Mouse (Mus musculus): ENCODE data around the gene Ifi208. TPM values are rescaled to one million over a fixed set of nuclear protein-coding genes. Genes with fewer than 3 reads are reported as not detected.
"Not testable (repeated sequence)": the region's sequence is repeated elsewhere in the genome, so short reads cannot be mapped to it uniquely, and the experiment has no call there.

Ifi208 gene
- polyA plus RNA-seq (2015; fragmentation: Nextera tagmentation; extraction: Ambion mirVana), result 0.09 TPM in 1 of 2 replicates, not detected in the other

DNA sequence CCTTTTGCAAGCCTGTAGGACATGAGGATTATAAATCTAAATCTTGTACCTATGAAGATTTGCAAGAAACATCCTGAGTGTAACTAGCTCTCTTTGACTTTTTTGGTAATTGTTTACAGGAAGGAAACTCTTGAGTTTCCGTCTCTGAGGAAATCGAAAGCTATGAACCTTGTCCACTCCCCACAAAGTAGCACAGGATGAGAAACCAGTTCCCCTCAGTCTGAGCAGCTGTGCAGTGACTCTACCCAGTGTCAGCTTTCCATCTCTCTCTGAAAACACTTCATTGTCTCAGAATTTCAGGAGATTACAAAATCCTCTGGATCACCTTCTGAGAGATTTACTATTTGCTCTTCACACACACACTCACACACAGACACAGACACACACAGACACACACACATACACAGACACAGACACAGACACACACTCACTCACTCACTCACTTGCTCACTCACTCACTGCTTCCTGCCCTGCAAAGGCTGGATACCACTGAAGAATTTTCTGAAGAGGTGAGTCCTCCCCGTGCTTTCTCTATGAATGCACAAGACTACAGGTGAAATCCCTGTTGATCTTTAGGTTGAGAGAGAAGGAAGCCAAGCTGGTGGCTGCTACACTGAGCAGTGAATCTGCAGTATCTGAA is at the start of gene Ifi208:
Gene Ifi208, plus strand, starts transcription at position 218 of the 640 bp plus-strand sequence.
- H3K4me1 ChIP-seq; H3K36me3 ChIP-seq; H3K4me2 ChIP-seq; H3K9me3 ChIP-seq; H3K27me3 ChIP-seq; H3K9ac ChIP-seq; H3K27ac ChIP-seq; H3K4me3 ChIP-seq; ATAC-seq (ENCODE audit: borderline replicate concordance, extremely low read depth, low FRiP score, low TSS enrichment): not testable (repeated sequence)
- 23% methylated on average over 3 of the region's 3 CpGs for WGBS

GRCm38 (mm10) chr1:173624052-173624451 is 49.4 kb upstream of the Ifi208 start:
- Histone ChIP-seq H3K4me3 (no peak overlapping the region), H3K36me3 (no peaks in the 10 kb centered on the region), H3K27ac (no peak overlapping the region), H3K9ac (no peak overlapping the region), H3K27me3 (no peaks in the 10 kb centered on the region), H3K4me2 (no peak overlapping the region), H3K9me3 (no peaks in the 10 kb centered on the region), H3K4me1 (no peaks in the 10 kb centered on the region)
- WGBS, result 88% methylated on average over 2 of the region's 2 CpGs
- no peak for ATAC-seq (ENCODE audit: borderline replicate concordance, extremely low read depth, low FRiP score, low TSS enrichment)

GRCm38 (mm10) chr1:173626686-173627085 is 46.8 kb upstream of the Ifi208 start:
- Histone ChIP-seq H3K4me1 (no peaks in the 10 kb centered on the region), H3K4me3 (no peak overlapping the region)
- 64% methylated on average over 2 of the region's 2 CpGs for WGBS

DNA sequence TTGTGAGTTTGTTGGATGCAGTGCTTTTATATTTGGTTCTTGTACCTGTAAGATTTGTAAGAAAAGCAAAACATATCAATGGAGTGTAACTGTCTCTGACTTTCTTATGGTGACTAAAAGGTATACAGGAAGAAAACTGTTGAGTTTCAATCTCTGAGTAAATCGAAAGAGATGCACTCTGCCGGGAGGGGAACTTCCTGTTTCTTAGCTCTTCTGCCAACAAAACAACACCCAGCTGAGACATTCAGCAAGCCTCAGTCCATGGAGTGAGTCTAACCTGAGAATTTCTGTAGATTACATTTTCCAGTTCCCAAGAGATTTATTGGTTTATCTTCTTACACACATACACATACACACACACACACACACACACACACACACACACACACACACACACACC is 42.9 kb upstream of the Ifi208 start, which contains the start of gene Ifi209:
Gene Ifi209, plus strand, starts transcription at position 296 of the 400 bp plus-strand sequence.
- not testable (repeated sequence) for H3K4me1 ChIP-seq; ATAC-seq (ENCODE audit: borderline replicate concordance, extremely low read depth, low FRiP score, low TSS enrichment); H3K4me3 ChIP-seq; H3K27me3 ChIP-seq; H3K36me3 ChIP-seq; H3K4me2 ChIP-seq; H3K27ac ChIP-seq; H3K9ac ChIP-seq; H3K9me3 ChIP-seq
- 71% methylated on average over 2 of the region's 2 CpGs for WGBS

More at GRCm38 (mm10) chr1:173626686-173627085, 46.8 kb upstream of the Ifi208 start:
- Histone ChIP-seq H3K27me3 (no peaks in the 10 kb centered on the region), H3K9me3 (no peaks in the 10 kb centered on the region), H3K36me3 (no peaks in the 10 kb centered on the region), H3K27ac (no peak overlapping the region), H3K4me2 (no peak overlapping the region), H3K9ac (no peak overlapping the region)
- ATAC-seq (ENCODE audit: borderline replicate concordance, extremely low read depth, low FRiP score, low TSS enrichment), result no peak

DNA sequence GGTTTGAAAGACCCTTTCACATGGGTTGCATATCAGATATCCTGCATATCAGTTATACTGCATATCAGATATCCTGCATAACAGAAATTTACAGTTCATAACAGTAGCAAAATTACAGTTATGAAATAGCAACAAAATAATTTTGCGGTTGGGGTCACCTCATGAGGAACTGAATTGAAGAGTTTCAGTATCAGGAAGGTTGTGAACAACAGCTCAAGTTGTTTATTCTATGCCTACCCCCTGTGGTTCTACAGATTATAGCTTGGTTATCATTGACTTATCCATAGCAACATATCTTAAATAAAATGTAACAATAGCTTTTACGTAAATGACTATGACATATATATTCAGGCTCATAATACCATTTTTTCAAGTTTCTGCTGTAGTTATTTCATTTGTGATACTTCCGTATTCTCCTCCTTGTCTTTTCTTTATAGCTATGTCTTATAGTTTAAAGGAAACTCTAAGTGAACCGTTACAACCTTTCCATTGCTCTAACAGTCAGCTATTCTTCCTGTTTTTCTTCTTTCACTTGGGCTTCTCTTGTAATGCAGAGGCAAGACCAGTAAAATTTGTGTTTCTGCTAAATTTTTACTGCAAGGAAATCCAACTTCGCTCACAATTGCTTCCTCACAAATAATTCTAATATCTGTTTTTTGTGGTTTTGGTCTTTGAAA is 39.4 kb upstream of the Ifi208 start:
- H3K27me3 ChIP-seq, result no peaks in the 10 kb centered on the region
- H3K36me3 ChIP-seq, result no peaks in the 10 kb centered on the region
- 82% methylated on average over 5 of the region's 5 CpGs for WGBS
- no peak for ATAC-seq (ENCODE audit: borderline replicate concordance, extremely low read depth, low FRiP score, low TSS enrichment)
- H3K9me3 ChIP-seq, result no peaks in the 10 kb centered on the region
- no peaks in the 10 kb centered on the region for H3K4me1 ChIP-seq
- no peak overlapping the region for H3K4me2 ChIP-seq
- H3K4me3 ChIP-seq, result no peak overlapping the region
- H3K27ac ChIP-seq, result no peak overlapping the region
- no peak overlapping the region for H3K9ac ChIP-seq

- H3K36me3 ChIP-seq, result no peaks in the 10 kb centered on the region
- no peaks in the 10 kb centered on the region for H3K27me3 ChIP-seq
- H3K4me3 ChIP-seq, result no peak overlapping the region
- H3K4me1 ChIP-seq, result no peaks in the 10 kb centered on the region
- H3K27ac ChIP-seq, result no peak overlapping the region
- no peak overlapping the region for H3K9ac ChIP-seq
- 55% methylated on average over 2 of the region's 2 CpGs for WGBS
- no peak for ATAC-seq (ENCODE audit: borderline replicate concordance, extremely low read depth, low FRiP score, low TSS enrichment)
- no peaks in the 10 kb centered on the region for H3K9me3 ChIP-seq
- no peak overlapping the region for H3K4me2 ChIP-seq
Observed at GRCm38 (mm10) chr1:173645393-173645792, 28.1 kb upstream of the Ifi208 start.

DNA sequence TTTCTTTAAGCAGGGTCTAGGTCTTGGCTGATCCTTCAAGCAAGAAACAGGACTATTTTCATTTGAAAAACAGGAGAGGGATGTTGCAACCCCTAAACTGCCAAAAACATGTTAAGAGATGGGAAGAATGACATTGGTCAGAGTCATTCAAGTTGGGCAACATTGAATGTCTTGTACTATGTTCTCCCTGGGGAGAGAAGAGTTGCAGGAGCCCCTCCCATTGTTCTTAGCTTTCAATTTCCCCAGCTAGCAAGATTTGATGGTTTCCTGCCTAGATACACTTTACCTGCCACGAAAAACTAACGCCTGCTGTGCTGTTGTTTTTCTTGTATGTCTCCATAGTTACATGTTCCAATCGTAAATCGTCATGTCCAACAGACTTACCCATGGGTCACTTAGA is 15.5 kb upstream of the Ifi208 start:
- no peak for ATAC-seq (ENCODE audit: borderline replicate concordance, extremely low read depth, low FRiP score, low TSS enrichment)
- Histone ChIP-seq H3K4me1 (no peaks in the 10 kb centered on the region), H3K27ac (no peak overlapping the region), H3K27me3 (no peaks in the 10 kb centered on the region), H3K4me2 (no peak overlapping the region), H3K9me3 (no peaks in the 10 kb centered on the region), H3K9ac (no peak overlapping the region), H3K4me3 (no peak overlapping the region), H3K36me3 (no peaks in the 10 kb centered on the region)
- WGBS, result 87% methylated on average over 4 of the region's 4 CpGs

DNA sequence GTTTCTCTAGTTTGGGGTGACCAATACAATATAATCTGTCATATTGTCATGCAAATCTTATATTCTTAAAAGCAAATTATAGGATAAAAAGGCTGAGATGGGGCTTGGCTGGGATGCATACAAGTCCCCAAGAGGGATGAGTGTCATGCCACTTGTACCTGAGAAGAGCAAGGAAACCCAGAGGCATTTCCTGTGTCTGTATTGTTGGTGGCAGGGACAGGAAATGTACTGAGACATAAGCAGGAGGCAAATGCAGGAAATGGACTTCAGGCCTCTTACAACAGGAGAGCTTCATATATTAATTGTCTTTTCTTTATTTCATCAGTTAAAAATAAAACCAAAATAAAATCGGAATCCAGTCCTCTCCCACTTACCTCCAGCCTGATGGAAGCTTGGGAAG is 5.1 kb downstream of the Ifi208 start:
- H3K9ac ChIP-seq; H3K27ac ChIP-seq; H3K9me3 ChIP-seq; H3K4me3 ChIP-seq; H3K36me3 ChIP-seq; H3K4me1 ChIP-seq; ATAC-seq (ENCODE audit: borderline replicate concordance, extremely low read depth, low FRiP score, low TSS enrichment); H3K4me2 ChIP-seq; H3K27me3 ChIP-seq: not testable (repeated sequence)
- 58% methylated on average over 1 of the region's 1 CpGs for WGBS

DNA sequence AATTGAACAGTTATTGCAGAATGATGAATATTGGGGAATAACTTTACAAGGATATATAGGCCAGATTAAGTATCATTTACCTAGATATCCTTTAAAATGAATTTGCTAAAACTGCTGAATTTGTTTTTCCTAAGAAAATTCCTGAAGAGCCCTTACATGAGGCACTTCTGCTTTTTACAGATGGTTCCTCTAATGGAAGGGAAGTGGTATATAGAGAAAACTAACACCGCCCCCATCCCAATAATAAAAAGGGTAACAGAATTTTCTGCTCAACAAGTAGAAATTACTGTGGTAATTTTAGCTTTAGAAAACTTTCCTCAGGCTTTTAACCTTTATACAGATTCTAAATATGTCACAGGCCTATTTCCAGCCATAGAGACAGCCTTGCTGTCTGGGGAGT is 20.8 kb downstream of the Ifi208 start:
- Histone ChIP-seq H3K4me2 (no peak overlapping the region), H3K36me3 (no peaks in the 10 kb centered on the region), H3K9me3 (no peaks in the 10 kb centered on the region), H3K9ac (no peak overlapping the region), H3K4me3 (no peak overlapping the region), H3K4me1 (no peaks in the 10 kb centered on the region), H3K27ac (no peak overlapping the region), H3K27me3 (no peaks in the 10 kb centered on the region)
- ATAC-seq (ENCODE audit: borderline replicate concordance, extremely low read depth, low FRiP score, low TSS enrichment), result no peak
- WGBS, result 84% methylated on average over 1 of the region's 1 CpGs

DNA sequence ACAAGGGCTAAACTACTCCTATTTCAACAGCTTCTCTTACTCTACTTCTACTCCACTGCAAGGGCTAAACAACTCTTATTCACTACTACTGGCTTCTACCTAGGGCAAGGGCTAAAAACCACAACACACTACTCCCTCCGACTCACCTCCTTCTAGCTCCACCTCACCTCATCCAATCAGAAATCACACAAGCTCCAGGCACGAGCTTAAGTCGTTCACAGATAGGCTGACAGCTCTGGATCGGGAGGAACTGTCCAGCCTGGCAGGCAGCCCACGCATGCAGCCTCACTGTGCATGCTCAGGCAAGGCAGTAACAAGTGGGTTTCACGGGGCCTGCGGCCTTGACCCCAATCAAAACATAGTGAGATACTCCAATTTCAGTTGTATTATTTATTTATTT is 59.7 kb downstream of the Ifi208 start:
- H3K9ac ChIP-seq, result no peak overlapping the region
- H3K27me3 ChIP-seq, result no peaks in the 10 kb centered on the region
- no peak overlapping the region for H3K4me2 ChIP-seq
- ATAC-seq (ENCODE audit: borderline replicate concordance, extremely low read depth, low FRiP score, low TSS enrichment), result no peak
- H3K36me3 ChIP-seq, result no peaks in the 10 kb centered on the region
- H3K4me1 ChIP-seq, result no peaks in the 10 kb centered on the region
- no peaks in the 10 kb centered on the region for H3K9me3 ChIP-seq
- WGBS, result 13% methylated on average over 7 of the region's 7 CpGs
- H3K27ac ChIP-seq, result no peak overlapping the region
- H3K4me3 ChIP-seq, result no peak overlapping the region

- H3K9ac ChIP-seq; H3K36me3 ChIP-seq; H3K27me3 ChIP-seq; H3K9me3 ChIP-seq; H3K4me1 ChIP-seq; H3K27ac ChIP-seq; H3K4me2 ChIP-seq; ATAC-seq (ENCODE audit: borderline replicate concordance, extremely low read depth, low FRiP score, low TSS enrichment); H3K4me3 ChIP-seq: not testable (repeated sequence)
- WGBS, result 77% methylated on average over 4 of the region's 4 CpGs
Observed at GRCm38 (mm10) chr1:173735015-173735414, 61.5 kb downstream of the Ifi208 start.

DNA sequence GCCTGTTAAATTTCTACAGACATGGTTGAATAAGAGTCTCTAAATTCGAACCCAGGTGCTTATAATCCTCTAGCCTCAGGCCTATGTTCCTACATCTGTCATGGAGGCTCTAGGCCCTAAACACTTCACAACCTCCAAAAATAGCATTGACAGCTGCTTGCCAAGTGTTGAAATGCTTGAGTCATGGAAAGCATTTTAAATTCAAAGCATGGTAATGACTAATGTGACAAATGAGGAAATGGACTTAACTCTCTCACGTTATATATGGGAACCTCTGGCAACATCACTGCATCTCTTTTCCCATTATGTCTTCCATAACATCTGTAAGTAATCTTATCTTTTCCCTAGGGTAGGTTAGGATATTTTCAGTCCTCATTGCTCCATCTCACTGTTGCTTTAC is 63.5 kb downstream of the Ifi208 start:
- no peak for ATAC-seq (ENCODE audit: borderline replicate concordance, extremely low read depth, low FRiP score, low TSS enrichment)
- Histone ChIP-seq H3K4me2 (no peak overlapping the region), H3K27me3 (no peaks in the 10 kb centered on the region), H3K27ac (no peak overlapping the region), H3K36me3 (no peaks in the 10 kb centered on the region), H3K9ac (no peak overlapping the region), H3K4me1 (no peaks in the 10 kb centered on the region), H3K4me3 (no peak overlapping the region), H3K9me3 (no peaks in the 10 kb centered on the region)
- WGBS, result 41% methylated on average over 2 of the region's 2 CpGs

Measured in lung, embryonic 15.5 days (tissue).